Mouse (Mus musculus): ENCODE data around the gene Fkbp1b.

DNA sequence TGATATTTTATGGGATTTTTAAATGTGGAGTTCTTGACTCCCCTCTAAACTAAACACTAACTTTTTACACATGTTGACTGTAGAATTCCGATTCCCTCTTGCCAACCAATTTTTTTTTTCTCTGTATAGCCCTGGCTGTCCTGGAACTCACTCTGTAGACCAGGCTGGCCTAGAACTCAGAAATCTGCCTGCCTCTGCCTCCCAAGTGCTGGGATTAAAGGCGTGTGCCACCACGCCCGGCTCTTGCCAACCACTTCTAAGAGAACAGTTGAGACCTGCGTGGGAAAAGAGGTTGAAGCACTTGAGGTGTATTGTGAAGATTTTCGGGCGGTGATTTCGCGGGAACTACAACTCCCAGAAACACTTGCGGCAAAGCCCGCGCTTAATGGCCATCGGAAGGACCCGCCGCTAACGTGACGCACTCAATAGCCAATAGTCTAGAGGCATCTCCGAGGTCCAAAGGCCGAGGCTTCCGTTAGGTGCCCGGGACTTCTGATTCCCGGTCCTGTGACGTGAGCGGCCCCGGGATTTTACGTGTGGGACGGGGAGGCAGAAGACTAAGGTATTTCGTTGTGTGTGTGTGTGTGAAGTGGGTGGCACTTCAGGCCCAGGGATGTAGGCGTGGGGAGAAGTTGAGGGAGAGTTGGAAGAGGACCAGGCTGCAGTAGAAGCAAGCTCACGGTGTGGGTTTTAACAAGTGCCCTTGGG lies 1.7 kb upstream of the Fkbp1b start, which contains the start of gene Wdcp:
- TF ChIP-seq CTCF (IDR thresholded peaks at IDR 0.05; ENCODE audit: control insufficient read depth, insufficient read depth, low read length) = no peak
- TF ChIP-seq POLR2A (IDR thresholded peaks at IDR 0.05; ENCODE audit: borderline replicate concordance, control insufficient read depth, low read depth, low read length) = peak; percentile 15; the same call in 1 of the 2 replicates

Data from bone marrow, adult 2 months (tissue).